Mouse (Mus musculus): ENCODE measurements around the gene Mfap5.
A peak's percentile ranks its signal among the peaks of the same experiment; 100 is the strongest.
"Not testable (repeated sequence)": the region's sequence is repeated elsewhere in the genome, so short reads cannot be mapped to it uniquely, and the experiment has no call there.

Mfap5 gene

GRCm38 (mm10) chr6:122505545-122505944, at the start of gene Mfap5:
Gene Mfap5, plus strand, starts transcription at chr6:122505845.
- DNase-seq (ENCODE audit: extremely low read depth, insufficient read length, low spot score) = no peak

GRCm38 (mm10) chr6:122458946-122459693, 46.5 kb upstream of the Mfap5 start:
- no peak for DNase-seq (ENCODE audit: extremely low read depth, insufficient read length, low spot score)

GRCm38 (mm10) chr6:122466092-122466713, 39.4 kb upstream of the Mfap5 start:
- DNase-seq (ENCODE audit: extremely low read depth, insufficient read length, low spot score) = peak; percentile 19

GRCm38 (mm10) chr6:122469030-122469640, 36.5 kb upstream of the Mfap5 start:
- DNase-seq (ENCODE audit: extremely low read depth, insufficient read length, low spot score) = no peak

GRCm38 (mm10) chr6:122470240-122470639, 35.4 kb upstream of the Mfap5 start:
- no peak for DNase-seq (ENCODE audit: extremely low read depth, insufficient read length, low spot score)

DNA sequence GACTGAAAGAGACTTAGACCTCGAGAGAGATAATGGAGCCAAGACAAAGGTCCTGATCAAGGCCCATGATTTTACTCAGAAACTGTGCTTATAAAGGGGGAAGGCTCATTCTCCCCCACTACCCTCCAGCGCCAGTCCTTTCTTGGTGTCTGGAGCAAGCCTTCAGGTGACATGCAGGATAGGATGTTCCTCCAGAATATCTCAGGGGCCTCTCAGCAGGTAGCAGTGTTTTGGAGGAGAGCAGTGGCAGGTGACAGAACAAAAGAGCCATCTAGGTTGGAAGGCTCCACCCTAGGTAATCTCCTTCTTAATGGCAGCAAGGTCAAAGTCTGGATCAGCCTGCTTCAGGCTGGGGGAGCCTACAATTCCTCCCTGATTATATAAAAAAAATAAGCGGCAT, 34.2 kb upstream of the Mfap5 start:
- not testable (repeated sequence) for DNase-seq (ENCODE audit: extremely low read depth, insufficient read length, low spot score)

DNA sequence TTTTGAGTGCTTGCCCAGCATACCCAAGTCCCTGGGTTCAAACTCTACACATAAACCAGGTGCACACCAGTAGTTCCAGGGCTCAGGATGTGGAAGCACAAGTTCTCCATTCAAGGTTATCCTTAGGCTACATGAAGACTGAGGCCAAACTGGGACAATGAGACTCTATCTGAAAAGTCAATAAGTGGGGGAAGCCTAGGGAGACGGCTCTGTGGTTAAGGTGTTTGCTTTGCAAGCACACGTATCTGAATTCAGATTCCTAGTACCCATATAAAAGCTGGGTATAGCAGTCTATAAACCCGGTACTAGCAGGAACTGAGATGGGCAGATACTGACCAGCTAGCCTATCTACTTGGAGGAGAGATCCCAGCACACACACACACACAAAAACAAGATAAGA, 27.6 kb upstream of the Mfap5 start:
- DNase-seq (ENCODE audit: extremely low read depth, insufficient read length, low spot score) = no peak

DNA sequence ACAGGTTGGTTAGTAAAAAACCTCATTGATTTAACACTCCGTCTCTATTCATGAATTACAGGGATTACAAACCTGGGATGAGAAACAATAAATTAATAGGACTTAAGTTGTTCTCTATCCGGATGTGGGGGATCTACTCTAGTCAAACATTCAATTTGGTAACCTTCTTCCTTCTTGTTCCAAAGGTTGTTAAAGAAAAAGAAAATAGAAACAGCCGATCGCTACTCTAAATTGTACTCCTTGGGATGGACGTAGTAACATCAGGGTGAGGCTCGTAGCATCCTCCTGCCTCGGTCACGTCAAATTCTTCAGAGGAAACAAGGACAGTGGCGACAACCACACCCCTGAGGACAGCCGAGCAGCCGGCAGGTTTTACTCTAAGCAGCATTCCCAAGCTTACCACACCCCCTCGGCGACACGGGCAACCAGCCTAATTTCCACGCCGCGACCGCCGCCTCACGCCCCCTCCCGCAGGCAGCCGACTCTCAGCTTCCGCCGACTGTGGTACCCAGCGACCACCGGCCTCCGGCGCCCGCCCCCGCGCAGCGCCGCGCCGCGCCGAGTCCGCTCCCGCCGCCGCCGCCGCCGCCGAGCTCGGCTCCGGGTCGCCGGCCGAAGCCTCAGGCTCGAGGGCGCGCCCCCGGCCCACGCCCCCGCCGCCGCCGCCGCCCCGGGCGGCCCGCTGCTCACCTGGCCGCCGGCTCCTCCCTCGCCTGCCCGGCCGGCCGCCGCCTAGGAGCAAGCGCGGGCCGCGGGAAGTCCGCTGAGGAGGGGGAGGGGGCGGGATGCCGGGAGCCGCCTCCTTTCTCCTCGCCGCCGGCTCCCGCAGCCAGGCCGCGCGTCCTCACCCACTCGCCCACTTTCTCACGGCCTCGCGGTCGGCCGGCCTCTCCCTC, 20.0 kb upstream of the Mfap5 start:
- no peak for DNase-seq (ENCODE audit: extremely low read depth, insufficient read length, low spot score)

DNA sequence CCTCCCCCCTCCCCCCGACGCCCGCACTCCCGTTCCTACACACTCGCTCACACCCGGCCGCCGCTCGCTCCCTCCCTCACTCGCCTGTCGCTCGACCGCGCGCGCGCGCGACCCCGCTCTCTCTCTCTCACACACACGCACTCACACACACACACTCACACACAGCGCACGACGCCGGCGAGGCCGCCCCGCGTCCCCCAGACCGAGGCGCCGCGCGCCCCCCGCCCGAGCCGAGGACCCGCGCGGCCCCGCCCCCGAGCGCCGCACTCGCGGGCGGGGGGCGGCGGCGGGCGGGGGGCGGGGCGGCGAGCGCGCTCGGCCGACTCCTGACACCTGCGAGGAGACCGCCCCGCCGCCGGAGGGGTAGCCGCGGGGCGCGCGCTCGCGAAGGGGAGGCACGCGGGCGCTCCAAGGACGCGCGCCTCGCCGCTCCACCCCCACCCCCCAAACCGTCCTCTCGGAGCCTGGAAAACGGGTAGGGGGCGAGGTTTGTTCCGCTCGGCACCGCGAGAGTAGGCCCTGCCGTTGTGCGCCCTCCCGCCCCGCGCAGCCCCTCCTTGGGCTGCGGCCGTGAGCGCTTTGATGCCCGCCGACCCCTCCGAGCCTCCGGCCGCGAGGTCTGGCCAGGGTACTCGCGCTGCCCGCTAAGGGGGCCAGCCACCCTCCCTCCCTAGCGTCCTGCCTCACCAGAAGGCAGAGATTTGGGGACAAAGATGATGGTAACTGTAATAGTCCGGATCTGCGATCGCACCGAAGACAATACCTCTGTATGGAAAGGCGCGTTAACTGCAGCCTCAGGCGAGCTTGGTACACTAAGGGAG, 19.1 kb upstream of the Mfap5 start:
- DNase-seq (ENCODE audit: extremely low read depth, insufficient read length, low spot score) = no peak

- DNase-seq (ENCODE audit: extremely low read depth, insufficient read length, low spot score) = no peak
These were observed 14.6 kb upstream of the Mfap5 start for GRCm38 (mm10) chr6:122490929-122491512.

DNA sequence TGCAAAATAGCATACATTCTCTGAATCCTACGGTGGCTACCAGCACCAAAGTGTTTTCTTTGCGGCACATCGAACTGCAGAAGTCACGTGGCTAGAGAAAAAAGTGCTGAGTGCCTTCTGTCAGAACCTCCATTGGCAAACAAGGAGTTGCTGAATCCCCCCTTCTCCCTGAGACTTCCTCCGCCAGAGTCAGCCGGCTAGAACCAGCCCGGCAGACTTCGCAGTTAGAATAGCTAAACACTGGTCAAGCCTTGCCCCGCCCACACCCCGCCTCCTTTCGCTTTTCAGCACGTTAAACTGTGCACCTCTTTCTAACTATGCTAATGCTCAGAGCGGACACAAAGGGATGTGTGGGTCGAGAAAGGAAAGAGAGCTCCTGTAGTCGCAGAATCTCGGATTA, 14.1 kb upstream of the Mfap5 start:
- no peak for DNase-seq (ENCODE audit: extremely low read depth, insufficient read length, low spot score)

GRCm38 (mm10) chr6:122492479-122492878, 13.2 kb upstream of the Mfap5 start:
- no peak for DNase-seq (ENCODE audit: extremely low read depth, insufficient read length, low spot score)

- DNase-seq (ENCODE audit: extremely low read depth, insufficient read length, low spot score) = no peak
These were observed 11.7 kb upstream of the Mfap5 start for GRCm38 (mm10) chr6:122493799-122494472.

DNA sequence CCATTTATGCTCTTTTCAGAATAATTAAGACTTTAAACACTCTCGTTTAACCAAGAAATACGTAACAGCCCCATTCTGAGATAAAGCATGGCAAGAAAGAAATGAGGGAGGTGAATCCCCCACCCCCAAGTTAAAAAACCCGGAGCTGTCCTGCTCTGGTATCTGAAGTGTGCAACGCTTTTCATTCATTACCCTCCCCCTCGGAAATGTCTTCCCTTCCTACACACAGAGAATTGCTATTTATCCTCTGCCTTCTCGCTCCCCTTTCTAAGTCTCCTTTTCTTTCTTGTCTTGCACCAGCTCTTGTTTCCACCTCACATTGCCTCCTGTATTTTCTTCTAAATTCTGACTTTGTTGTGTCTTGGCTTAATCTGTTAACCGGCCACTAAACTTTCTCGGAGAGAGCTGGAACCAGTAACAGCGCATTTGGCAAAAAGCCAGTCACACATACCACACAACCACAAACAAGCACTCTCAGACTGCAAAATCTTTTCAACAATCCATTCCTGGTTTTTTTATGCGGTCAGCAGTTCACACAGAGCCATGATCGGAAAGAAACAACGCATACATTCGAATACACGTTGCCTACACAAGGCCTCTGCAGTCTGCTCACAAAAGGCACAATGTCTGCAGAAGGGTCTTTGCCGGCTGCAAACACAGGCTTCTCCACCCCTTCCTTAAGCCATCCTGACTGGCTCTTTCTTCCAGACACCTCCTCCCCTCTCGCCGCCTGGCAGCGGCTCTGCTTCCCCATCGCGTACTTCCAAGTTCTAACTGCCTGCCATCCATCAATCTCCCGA, 10.4 kb upstream of the Mfap5 start:
- peak; percentile 54 for DNase-seq (ENCODE audit: extremely low read depth, insufficient read length, low spot score)

GRCm38 (mm10) chr6:122496501-122496900, 9.1 kb upstream of the Mfap5 start:
- no peak for DNase-seq (ENCODE audit: extremely low read depth, insufficient read length, low spot score)

GRCm38 (mm10) chr6:122498661-122499060, 7.0 kb upstream of the Mfap5 start, which contains the start of gene Rimklb:
Gene Rimklb, minus strand, starts transcription at chr6:122498761.
- no peak for DNase-seq (ENCODE audit: extremely low read depth, insufficient read length, low spot score)

- no peak for DNase-seq (ENCODE audit: extremely low read depth, insufficient read length, low spot score)
These were observed 604 bp upstream of the Mfap5 start for GRCm38 (mm10) chr6:122505041-122505440.

- DNase-seq (ENCODE audit: extremely low read depth, insufficient read length, low spot score) = no peak
These were observed 2.8 kb downstream of the Mfap5 start for GRCm38 (mm10) chr6:122508494-122508893.

Measured in 3134 (cell line).